10 mouse cellular contexts compared by ENCODE assay signal in genomic region chr9:89178833-89179232, GRCm38 (mm10). TPM values are rescaled to one million over a fixed set of nuclear protein-coding genes. Genes with fewer than 3 reads are reported as not detected.
DNase-seq lines count a peak whose midpoint lies in the region; ATAC-seq and TF ChIP-seq lines count a peak whose summit lies in the region.
"Not testable (repeated sequence)": the region's sequence is repeated elsewhere in the genome, so short reads cannot be mapped to it uniquely, and the experiment has no call there.
"Had no signal": no experiment of that assay in that cellular context is flagged by ENCODE, and none has a peak within 500 bp of the region (broad histone marks: within the 10 kb centered on the region; RNA-seq: fewer than 3 reads in every experiment).

No protein-coding gene starts in this region.

- H3K36me3 ChIP-seq in intestine, embryonic 14.5 days (ENCODE audit: control insufficient read depth, insufficient read depth, low read length): not testable (repeated sequence)

- H3K4me2 ChIP-seq in intestine, embryonic 14.5 days (ENCODE audit: low read length): not testable (repeated sequence)

- not testable (repeated sequence) for H3K4me3 ChIP-seq in gastrocnemius, adult 2 months; intestine, embryonic 14.5 days (ENCODE audit: low read depth, low read length)

- WGBS in intestine, embryonic 14.5 days: 34% methylated on average over 2 of the region's 3 CpGs

- TF ChIP-seq CTCF in gastrocnemius, adult 2 months (IDR thresholded peaks at IDR 0.05): peak; percentile 58

- not testable (repeated sequence) for ATAC-seq in intestine, embryonic 14.5 days (replicated peaks; ENCODE audit: low FRiP score, low TSS enrichment, low read depth)

- not testable (repeated sequence) for H3K9ac ChIP-seq in intestine, embryonic 14.5 days (ENCODE audit: low read length)

- not testable (repeated sequence) for H3K4me1 ChIP-seq in intestine, embryonic 14.5 days (replicated peaks; ENCODE audit: control insufficient read depth, insufficient read depth, low read length)

- peak; percentile 64 for DNase-seq in NIH3T3 (ENCODE audit: low read depth)
- peak; percentile 62 for DNase-seq in cerebellum, adult 8-10 months
- DNase-seq in gastrocnemius, adult 2 months: peak; percentile 49
- peak; percentile 51 for DNase-seq in intestine, embryonic 14.5 days (ENCODE audit: low spot score)
- DNase-seq in left cerebral cortex, adult 11 months (ENCODE audit: low spot score): peak; percentile 63
- peak; percentile 64 to 89 for DNase-seq in lung, postnatal 4 days
- DNase-seq in right cerebral cortex, adult 2 months (ENCODE audit: low spot score in 2 of 2): peak; percentile 79 to 83
- peak; percentile 77 for DNase-seq in thymus, postnatal 4 days

- H3K27ac ChIP-seq in gastrocnemius, adult 2 months; intestine, embryonic 14.5 days (ENCODE audit: low read depth): not testable (repeated sequence)

- H3K27me3 ChIP-seq in intestine, embryonic 14.5 days (replicated peaks; ENCODE audit: control insufficient read depth, insufficient read depth, low read length): not testable (repeated sequence)

- intact Hi-C loops in gastrocnemius, adult 2 months (cut with DNase I): not testable (repeated sequence)

- H3K9me3 ChIP-seq in intestine, embryonic 14.5 days (ENCODE audit: control insufficient read depth, low read length): not testable (repeated sequence)

RNA-seq across cellular contexts. Expression of gene Bcl2a1b, which starts 20.2 kb away (rescaled TPM):
- not detected for total RNA-seq in gastrocnemius, adult 2 months (2021)
- polyA plus RNA-seq in intestine, embryonic 14.5 days (2014; fragmentation: Nextera tagmentation; extraction: Ambion mirVana): 3.5 and 4.0 TPM in 2 replicates
- total RNA-seq: gastrocnemius, adult 8-10 months had no signal

RNA-seq across cellular contexts. Expression of gene Gm29094, which starts 20.3 kb away (rescaled TPM):
- total RNA-seq in gastrocnemius, adult 2 months (2021): not detected
- polyA plus RNA-seq in intestine, embryonic 14.5 days (2014; fragmentation: Nextera tagmentation; extraction: Ambion mirVana): not detected in 2 replicates
- total RNA-seq: gastrocnemius, adult 8-10 months had no signal
- polyA plus RNA-seq: limb, embryonic 10.5 days had no signal

RNA-seq across cellular contexts. Expression of gene Mthfs, which starts 31.6 kb away (rescaled TPM):
- 10 to 100 TPM; 10.3 to 16.4 TPM for total RNA-seq in gastrocnemius, adult 2 months (2021)
- 24.0 and 26.0 TPM in 2 replicates for polyA plus RNA-seq in intestine, embryonic 14.5 days (2014; fragmentation: Nextera tagmentation; extraction: Ambion mirVana)
